Mouse (Mus musculus): ENCODE results near the gene Sh3bp4. TPM values are rescaled to one million over a fixed set of nuclear protein-coding genes. Genes with fewer than 3 reads are reported as not detected.

Gene Sh3bp4
- polyA plus RNA-seq, 1 experiment from 2014 or later = 17.0 TPM

DNA sequence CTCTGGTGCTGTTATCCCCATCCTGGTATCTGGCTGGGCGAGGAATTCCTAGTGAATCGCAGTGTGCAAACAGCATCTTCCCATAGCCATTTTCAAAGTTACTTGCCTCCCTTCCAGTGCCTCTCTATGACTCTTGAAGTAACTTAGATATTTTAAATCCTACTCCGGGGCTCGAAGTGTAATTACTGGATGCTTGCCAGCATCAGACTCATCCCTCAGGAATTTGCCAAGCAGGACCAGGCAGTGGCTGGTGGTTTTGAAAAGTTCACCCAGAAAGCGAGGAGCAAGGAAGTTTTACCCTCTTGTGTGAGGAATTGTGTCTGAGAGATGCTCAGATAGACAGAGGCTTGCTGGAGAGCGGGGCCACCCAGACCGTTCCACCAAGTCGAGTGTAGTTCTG is 51.3 kb downstream of the Sh3bp4 start:
- H3K9ac ChIP-seq = no peak overlapping the region
- 43% methylated on average over 8 of the region's 8 CpGs for WGBS
- H3K36me3 ChIP-seq = no peaks in the 10 kb centered on the region
- H3K27ac ChIP-seq = 0 out of 2 replicates have a peak overlapping the region, but pooled peaks have one; percentile 8
- no peak for ATAC-seq
- peaks cover 34% of the 10 kb centered on the region for H3K4me1 ChIP-seq (replicated peaks)
- H3K4me2 ChIP-seq (replicated peaks) = no peak overlapping the region
- no peak overlapping the region for H3K4me3 ChIP-seq (replicated peaks)
- no peaks in the 10 kb centered on the region for H3K27me3 ChIP-seq (replicated peaks)
- H3K9me3 ChIP-seq = no peaks in the 10 kb centered on the region

GRCm38 (mm10) chr1:89122376-89122775 is 52.2 kb downstream of the Sh3bp4 start:
- H3K4me2 ChIP-seq (replicated peaks) = no peak overlapping the region
- H3K4me3 ChIP-seq (replicated peaks) = no peak overlapping the region
- H3K9me3 ChIP-seq = no peaks in the 10 kb centered on the region
- H3K36me3 ChIP-seq = no peaks in the 10 kb centered on the region
- 73% methylated on average over 5 of the region's 5 CpGs for WGBS
- H3K9ac ChIP-seq = no peak overlapping the region
- H3K4me1 ChIP-seq (replicated peaks) = peaks cover 30% of the 10 kb centered on the region
- no peak for ATAC-seq
- H3K27me3 ChIP-seq (replicated peaks) = no peaks in the 10 kb centered on the region
- H3K27ac ChIP-seq = no peak overlapping the region

- H3K27ac ChIP-seq = no peak overlapping the region
- peaks cover 25% of the 10 kb centered on the region for H3K4me1 ChIP-seq (replicated peaks)
These were observed 53.9 kb downstream of the Sh3bp4 start for GRCm38 (mm10) chr1:89124076-89124475.

DNA sequence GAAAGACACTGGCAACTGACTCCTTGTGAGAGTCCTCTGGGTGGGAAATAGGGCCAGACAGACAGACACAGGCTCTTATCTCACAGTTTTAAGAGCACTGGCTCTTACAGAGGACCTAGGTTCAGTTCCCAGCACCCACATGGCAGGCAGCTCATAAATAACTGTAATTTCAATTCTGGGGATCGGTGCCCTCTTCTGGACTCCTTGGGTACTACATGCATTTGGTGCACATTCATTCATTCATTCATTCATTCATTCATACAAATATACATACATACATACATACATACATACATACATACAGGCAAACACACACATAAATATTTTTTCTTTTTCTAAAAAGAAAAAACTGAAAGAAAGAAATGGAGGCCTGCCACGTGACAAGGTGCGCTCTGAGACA is 56.9 kb downstream of the Sh3bp4 start:
- Histone ChIP-seq H3K27me3 (replicated peaks) (no peaks in the 10 kb centered on the region), H3K4me1 (replicated peaks) (0 out of 2 replicates have a peak, but pooled peaks cover 6% of the 10 kb centered on the region), H3K9ac (no peak overlapping the region), H3K4me3 (replicated peaks) (no peak overlapping the region), H3K27ac (no peak overlapping the region), H3K9me3 (no peaks in the 10 kb centered on the region), H3K36me3 (no peaks in the 10 kb centered on the region), H3K4me2 (replicated peaks) (no peak overlapping the region)
- ATAC-seq = no peak
- 99% methylated on average over 3 of the region's 3 CpGs for whole genome bisulfite sequencing

More at GRCm38 (mm10) chr1:89124076-89124475, 53.9 kb downstream of the Sh3bp4 start:
- Histone ChIP-seq H3K27me3 (replicated peaks) (no peaks in the 10 kb centered on the region), H3K9ac (no peak overlapping the region), H3K9me3 (no peaks in the 10 kb centered on the region), H3K36me3 (no peaks in the 10 kb centered on the region), H3K4me2 (replicated peaks) (no peak overlapping the region), H3K4me3 (replicated peaks) (no peak overlapping the region)
- ATAC-seq = no peak
- WGBS = 84% methylated on average over 7 of the region's 7 CpGs

DNA sequence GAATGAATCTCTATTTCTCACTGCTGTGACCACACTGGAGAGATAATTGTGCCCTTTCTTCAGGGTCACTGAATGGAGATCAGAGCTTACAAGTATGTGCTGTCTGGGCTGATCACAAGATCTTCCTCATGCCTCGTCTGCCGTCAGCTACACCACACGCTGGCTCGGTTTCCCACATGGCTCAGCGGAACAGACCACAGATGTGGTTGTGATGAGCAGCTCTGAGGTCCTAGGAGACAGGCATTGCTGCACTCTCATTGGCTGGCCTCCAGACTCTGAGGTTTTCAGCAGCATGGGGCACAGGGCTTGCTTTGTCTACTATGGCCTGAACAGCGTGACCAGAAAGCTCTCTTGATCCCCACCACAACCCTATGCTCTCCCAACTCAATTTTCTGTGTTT is 60.2 kb downstream of the Sh3bp4 start:
- Histone ChIP-seq H3K9me3 (no peaks in the 10 kb centered on the region), H3K36me3 (no peaks in the 10 kb centered on the region), H3K4me3 (replicated peaks) (no peak overlapping the region), H3K27me3 (replicated peaks) (no peaks in the 10 kb centered on the region), H3K4me2 (replicated peaks) (no peak overlapping the region), H3K4me1 (replicated peaks) (peaks cover 2% of the 10 kb centered on the region; the same call in 1 of the 2 replicates), H3K27ac (no peak overlapping the region), H3K9ac (no peak overlapping the region)
- 91% methylated on average over 6 of the region's 6 CpGs for WGBS
- ATAC-seq = no peak

DNA sequence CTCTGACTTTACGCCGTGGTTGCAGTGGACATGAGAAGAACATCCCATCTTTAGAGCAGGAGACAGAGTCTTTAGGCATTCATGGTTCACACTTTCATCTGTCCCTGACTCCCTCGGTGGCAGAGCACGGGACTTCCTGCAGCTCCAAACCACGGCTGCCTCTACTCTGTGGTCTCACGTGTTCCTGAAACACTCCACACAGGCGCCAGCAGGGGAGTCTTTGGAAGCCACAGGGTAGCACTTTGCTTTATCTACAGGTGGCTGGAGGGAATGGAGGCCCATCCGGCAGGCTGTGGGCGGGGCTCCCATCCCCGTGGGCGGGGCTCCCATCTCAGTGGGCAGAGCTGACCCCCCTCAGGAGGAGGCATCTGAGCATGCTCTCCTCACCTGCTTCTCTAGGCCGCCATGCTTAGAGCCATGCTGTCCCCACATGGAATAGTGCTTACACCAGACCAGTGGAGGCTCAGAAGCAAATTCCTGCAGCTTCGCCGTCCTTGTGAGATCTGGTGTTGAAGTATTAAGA is 60.9 kb downstream of the Sh3bp4 start:
- Histone ChIP-seq H3K4me2 (replicated peaks) (no peak overlapping the region), H3K9me3 (no peaks in the 10 kb centered on the region), H3K4me3 (replicated peaks) (no peak overlapping the region), H3K4me1 (replicated peaks) (peaks cover 6% of the 10 kb centered on the region; the same call in 1 of the 2 replicates), H3K27me3 (replicated peaks) (no peaks in the 10 kb centered on the region), H3K36me3 (no peaks in the 10 kb centered on the region), H3K27ac (no peak overlapping the region), H3K9ac (no peak overlapping the region)
- no peak for ATAC-seq
- 71% methylated on average over 14 of the region's 14 CpGs for WGBS

DNA sequence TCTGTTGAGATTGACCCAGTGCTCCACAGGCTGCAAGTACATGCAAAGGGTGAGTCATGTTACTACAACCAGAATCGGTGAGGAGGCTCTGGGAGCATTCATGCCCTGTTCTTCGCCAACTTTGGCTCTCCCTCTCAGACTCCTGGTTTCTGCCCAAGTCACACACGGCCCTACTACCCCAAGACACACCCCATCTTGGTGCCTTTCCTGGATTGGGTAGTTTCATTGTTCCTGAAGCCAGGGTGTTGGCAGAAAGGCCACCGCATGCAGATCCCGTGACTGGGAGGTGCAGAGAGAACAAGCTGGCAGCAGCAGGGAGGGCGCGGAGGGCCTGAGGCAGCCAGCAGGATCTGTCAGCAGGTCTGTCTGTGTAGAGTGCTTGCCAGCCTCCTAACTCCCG is 61.5 kb downstream of the Sh3bp4 start:
- Histone ChIP-seq H3K9me3 (no peaks in the 10 kb centered on the region), H3K4me1 (replicated peaks) (peaks cover 12% of the 10 kb centered on the region; the same call in 1 of the 2 replicates), H3K4me2 (replicated peaks) (no peak overlapping the region), H3K27me3 (replicated peaks) (no peaks in the 10 kb centered on the region), H3K4me3 (replicated peaks) (no peak overlapping the region), H3K36me3 (no peaks in the 10 kb centered on the region), H3K9ac (no peak overlapping the region), H3K27ac (no peak overlapping the region)
- ATAC-seq = no peak
- WGBS = 84% methylated on average over 8 of the region's 8 CpGs

DNA sequence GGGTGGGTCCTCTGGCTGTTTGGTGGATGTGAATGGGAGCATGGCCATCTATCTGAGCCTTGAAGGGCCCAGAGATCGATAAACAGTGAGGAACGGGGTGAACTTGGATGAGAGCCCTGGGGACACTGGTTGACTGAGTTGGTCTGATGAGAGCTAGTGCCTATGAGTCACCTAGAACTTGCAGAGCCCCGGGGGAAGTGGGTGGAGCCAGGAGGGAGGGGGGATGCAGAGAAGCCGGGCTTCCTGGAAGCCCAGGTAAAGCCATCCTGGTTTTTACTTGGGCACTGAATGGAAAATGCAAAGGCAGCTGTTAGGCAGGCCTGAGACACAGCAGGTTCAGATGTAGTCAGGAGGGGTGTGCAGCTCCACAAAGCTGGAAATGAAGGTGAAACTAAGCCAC is 63.1 kb downstream of the Sh3bp4 start:
- Histone ChIP-seq H3K4me3 (replicated peaks) (no peak overlapping the region), H3K27me3 (replicated peaks) (no peaks in the 10 kb centered on the region), H3K9me3 (no peaks in the 10 kb centered on the region), H3K4me1 (replicated peaks) (peaks cover 12% of the 10 kb centered on the region; the same call in 1 of the 2 replicates), H3K36me3 (0 out of 2 replicates have a peak, but pooled peaks cover 3% of the 10 kb centered on the region), H3K4me2 (replicated peaks) (no peak overlapping the region), H3K9ac (no peak overlapping the region), H3K27ac (no peak overlapping the region)
- WGBS = 58% methylated on average over 4 of the region's 4 CpGs
- no peak; the same call in 1 of the 2 replicates for ATAC-seq

GRCm38 (mm10) chr1:89133717-89134116 is 63.5 kb downstream of the Sh3bp4 start:
- ATAC-seq = no peak
- 0 out of 2 replicates have a peak, but pooled peaks cover 3% of the 10 kb centered on the region for H3K36me3 ChIP-seq
- no peaks in the 10 kb centered on the region for H3K9me3 ChIP-seq
- no peak overlapping the region for H3K9ac ChIP-seq
- H3K4me2 ChIP-seq (replicated peaks) = no peak overlapping the region
- H3K4me3 ChIP-seq (replicated peaks) = no peak overlapping the region
- WGBS = 80% methylated on average over 4 of the region's 4 CpGs
- H3K27me3 ChIP-seq (replicated peaks) = no peaks in the 10 kb centered on the region
- no peak overlapping the region for H3K27ac ChIP-seq
- H3K4me1 ChIP-seq (replicated peaks) = peaks cover 12% of the 10 kb centered on the region; the same call in 1 of the 2 replicates

DNA sequence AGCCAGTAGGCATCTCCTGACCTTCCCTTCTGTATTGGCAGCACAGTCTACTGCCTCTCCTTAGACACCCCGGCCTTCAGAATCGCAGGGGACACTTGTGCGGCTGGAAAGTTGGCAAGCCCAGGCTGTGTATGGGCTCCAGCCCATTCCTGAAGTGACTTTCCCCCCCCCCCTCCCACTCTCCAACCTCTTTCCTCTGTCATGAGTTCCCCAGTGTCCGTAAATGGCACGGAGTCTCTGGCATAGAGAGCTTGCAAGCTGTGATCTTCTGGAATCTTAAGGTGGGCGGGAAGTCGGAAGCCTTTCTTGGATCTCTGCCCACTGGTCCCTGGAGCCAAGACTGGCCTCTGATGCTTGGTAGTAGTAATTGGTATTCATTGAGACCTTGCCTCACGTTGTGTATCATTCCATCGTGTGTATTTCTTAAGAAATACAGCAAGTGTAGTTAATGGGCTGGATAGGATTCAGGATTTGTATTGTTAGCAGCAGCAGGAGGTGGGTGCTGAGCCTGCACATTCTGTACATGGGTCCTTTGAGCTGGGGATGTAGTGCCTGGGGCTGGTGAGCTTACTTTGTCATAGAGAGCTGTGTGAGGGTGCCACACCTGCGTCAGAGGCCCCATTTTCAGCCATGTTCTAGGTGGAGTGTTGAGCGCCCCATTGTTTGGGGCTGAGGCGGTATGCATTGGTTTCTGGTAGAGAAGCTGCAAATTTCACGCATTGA is 66.0 kb downstream of the Sh3bp4 start:
- Histone ChIP-seq H3K9me3 (no peaks in the 10 kb centered on the region), H3K9ac (no peak overlapping the region), H3K4me1 (replicated peaks) (peaks cover 12% of the 10 kb centered on the region; the same call in 1 of the 2 replicates), H3K4me2 (replicated peaks) (no peak overlapping the region), H3K36me3 (0 out of 2 replicates have a peak, but pooled peaks cover 3% of the 10 kb centered on the region), H3K27ac (no peak overlapping the region), H3K27me3 (replicated peaks) (no peaks in the 10 kb centered on the region), H3K4me3 (replicated peaks) (no peak overlapping the region)
- WGBS = 72% methylated on average over 13 of the region's 13 CpGs
- ATAC-seq = no peak

GRCm38 (mm10) chr1:89137086-89137816 is 67.0 kb downstream of the Sh3bp4 start:
- no peak for ATAC-seq
- Histone ChIP-seq H3K4me3 (replicated peaks) (no peak overlapping the region), H3K9ac (no peak overlapping the region), H3K36me3 (0 out of 2 replicates have a peak, but pooled peaks cover 3% of the 10 kb centered on the region), H3K4me2 (replicated peaks) (no peak overlapping the region), H3K27me3 (replicated peaks) (no peaks in the 10 kb centered on the region), H3K27ac (no peak overlapping the region), H3K4me1 (replicated peaks) (peaks cover 12% of the 10 kb centered on the region; the same call in 1 of the 2 replicates), H3K9me3 (no peaks in the 10 kb centered on the region)
- WGBS = 81% methylated on average over 13 of the region's 13 CpGs

DNA sequence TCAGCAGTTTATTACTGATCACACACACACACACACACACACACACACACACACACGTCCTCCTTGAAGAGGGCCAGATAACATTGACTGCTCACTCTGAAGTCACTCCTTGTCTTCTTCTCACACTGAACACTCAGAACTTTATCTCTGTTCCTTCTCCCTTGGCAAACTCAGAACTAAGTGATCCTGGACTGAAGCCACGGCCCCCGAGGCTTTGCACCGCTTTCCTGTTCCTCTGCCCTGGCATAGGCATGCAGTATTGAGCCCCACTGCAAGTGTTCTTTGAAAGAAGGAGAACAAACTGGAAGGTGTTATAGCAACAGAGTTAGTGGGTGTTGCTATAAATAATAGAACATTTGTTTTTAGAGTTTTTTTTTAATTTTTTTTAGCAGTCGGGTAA is 68.1 kb downstream of the Sh3bp4 start:
- 0 out of 2 replicates have a peak, but pooled peaks cover 3% of the 10 kb centered on the region for H3K36me3 ChIP-seq

More for the DNA sequence above, 68.1 kb downstream of the Sh3bp4 start:
- no peaks in the 10 kb centered on the region for H3K9me3 ChIP-seq
- no peak overlapping the region for H3K4me2 ChIP-seq (replicated peaks)
- no peaks in the 10 kb centered on the region for H3K27me3 ChIP-seq (replicated peaks)
- WGBS = 67% methylated on average over 5 of the region's 5 CpGs
- peaks cover 10% of the 10 kb centered on the region; the same call in 1 of the 2 replicates for H3K4me1 ChIP-seq (replicated peaks)
- H3K9ac ChIP-seq = no peak overlapping the region
- no peak for ATAC-seq
- no peak overlapping the region for H3K27ac ChIP-seq
- no peak overlapping the region for H3K4me3 ChIP-seq (replicated peaks)

Measured in intestine, embryonic 15.5 days (tissue).